Comparison of ENCODE assay signal across 10 mouse cellular contexts in the genomic region with DNA sequence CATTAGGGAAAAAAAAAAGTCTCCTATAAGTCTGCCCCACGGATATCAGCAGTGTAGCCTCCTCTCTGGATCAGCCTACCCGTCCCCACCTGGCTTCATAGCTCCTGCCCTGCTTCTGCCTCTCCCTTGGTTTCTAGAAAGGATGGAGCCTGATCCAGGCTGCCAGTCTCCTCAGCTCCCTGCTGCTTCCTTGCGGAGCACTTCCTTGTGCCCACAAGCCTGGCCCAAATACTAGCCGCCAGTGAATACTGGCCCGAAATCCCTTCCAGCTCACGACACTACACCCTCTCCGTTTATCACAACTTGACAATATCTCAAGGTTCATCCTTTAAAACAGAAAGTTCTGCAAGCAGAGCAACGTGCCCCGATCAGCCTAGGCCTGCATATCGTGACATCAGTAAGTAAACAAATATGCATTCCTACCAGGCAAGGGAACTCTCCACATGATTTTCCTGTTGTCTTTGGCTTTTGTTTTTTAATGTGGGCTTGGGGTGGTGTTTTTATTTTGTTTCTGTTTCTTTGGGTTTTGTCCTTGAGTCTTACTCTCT.
DNase-seq lines count a peak whose midpoint lies in the region; ATAC-seq and TF ChIP-seq lines count a peak whose summit lies in the region.
"Had no signal": no experiment of that assay in that cellular context is flagged by ENCODE, and none has a peak within 500 bp of the region (broad histone marks: within the 10 kb centered on the region; RNA-seq: fewer than 3 reads in every experiment).

No protein-coding gene starts in this region.

- TF ChIP-seq CTCF in heart, postnatal 0 days (IDR thresholded peaks at IDR 0.05; ENCODE audit: low read depth), result no peak

- no peaks in the 10 kb centered on the region for H3K27me3 ChIP-seq in heart, embryonic 14.5 days (ENCODE audit: control insufficient read depth, insufficient read depth, low read length)
- H3K27me3 ChIP-seq in heart, postnatal 0 days (ENCODE audit: control insufficient read depth, insufficient read depth, low read length), result no peaks in the 10 kb centered on the region

- no peak for TF ChIP-seq EP300 in heart, postnatal 0 days (IDR thresholded peaks at IDR 0.05; ENCODE audit: low read depth)

- H3K36me3 ChIP-seq in heart, embryonic 14.5 days (ENCODE audit: control insufficient read depth, insufficient read depth, low read length), result no peaks in the 10 kb centered on the region
- no peaks in the 10 kb centered on the region for H3K36me3 ChIP-seq in heart, postnatal 0 days (replicated peaks; ENCODE audit: control insufficient read depth, insufficient read depth, low read length)

- peaks cover 12 to 15% of the 10 kb centered on the region in 2 experiments for H3K4me1 ChIP-seq in heart, embryonic 14.5 days (ENCODE audit: control insufficient read depth in 2 of 2, insufficient read depth in 2 of 2, low read length in 2 of 2)
- peaks cover 18% of the 10 kb centered on the region for H3K4me1 ChIP-seq in heart, postnatal 0 days (ENCODE audit: control insufficient read depth, insufficient read depth)

- peaks cover 9% of the 10 kb centered on the region; the same call in 1 of the 2 replicates for H3K9me3 ChIP-seq in heart, embryonic 14.5 days (ENCODE audit: control insufficient read depth, low read length)
- H3K9me3 ChIP-seq in heart, postnatal 0 days (replicated peaks; ENCODE audit: control insufficient read depth, low read length), result peaks cover 7% of the 10 kb centered on the region

- H3K27ac ChIP-seq in heart, embryonic 14.5 days (replicated peaks in 1 of 2; ENCODE audit: control insufficient read depth in 1 of 2, insufficient read depth in 1 of 2, low read depth in 2 of 2, low read length in 2 of 2), result peak overlapping the region; percentile 73 to 79
- H3K27ac ChIP-seq in heart, postnatal 0 days (ENCODE audit: low read depth), result peak overlapping the region; percentile 77

- no peak overlapping the region for H3K4me3 ChIP-seq in heart, embryonic 14.5 days (ENCODE audit: control insufficient read depth in 1 of 2, insufficient read depth in 1 of 2, low read depth in 1 of 2, low read length in 2 of 2)
- H3K4me3 ChIP-seq in heart, postnatal 0 days (ENCODE audit: low read depth, low read length), result no peak overlapping the region
- H3K4me3 ChIP-seq: erythroblast, embryonic 14.5 days; myocyte had no signal

- no peak overlapping the region for H3K4me2 ChIP-seq in heart, embryonic 14.5 days (ENCODE audit: low read length)
- H3K4me2 ChIP-seq in heart, postnatal 0 days (ENCODE audit: low read depth, low read length), result no peak overlapping the region
- H3K4me2 ChIP-seq: lung, embryonic 14.5 days had no signal

- ATAC-seq in heart, embryonic 14.5 days (ENCODE audit: insufficient number of reproducible peaks, insufficient read depth, low FRiP score, low read depth), result no peak
- ATAC-seq in heart, postnatal 0 days (ENCODE audit: insufficient read depth, low read depth), result no peak

- H3K9ac ChIP-seq in heart, embryonic 14.5 days (ENCODE audit: low read length), result no peak overlapping the region
- H3K9ac ChIP-seq in heart, postnatal 0 days (replicated peaks; ENCODE audit: low read depth, low read length), result no peak overlapping the region
- H3K9ac ChIP-seq: lung, embryonic 14.5 days had no signal

- 77% methylated on average over 10 of the region's 10 CpGs for WGBS in heart, embryonic 14.5 days
- WGBS in heart, postnatal 0 days, result 77% methylated on average over 10 of the region's 10 CpGs

- DNase-seq in heart, adult 9 months (ENCODE audit: low spot score in 2 of 2), result no peak
- peak; percentile 34 to 48 for DNase-seq in urinary bladder, postnatal 36 days (ENCODE audit: low spot score in 2 of 2)
- DNase-seq in urinary bladder, adult 2 months (ENCODE audit: low spot score), result no peak
- no peak for DNase-seq in heart, postnatal 0 days (ENCODE audit: low spot score)
- no peak for DNase-seq in right cerebral cortex, adult 2 months (ENCODE audit: low spot score in 2 of 2)
- DNase-seq in retina, embryonic 14.5 days (ENCODE audit: low spot score), result no peak
- DNase-seq: lung, embryonic 14.5 days had no signal

Comparison
In these comparisons a context has a peak if more than half of its experiments do, and no peak if none do; other contexts are left out.
1. DNase-seq: peak in urinary bladder, postnatal 36 days (2 of 2); none in heart, adult 9 months (0 of 2), urinary bladder, adult 2 months (single experiment), heart, postnatal 0 days (single experiment), right cerebral cortex, adult 2 months (0 of 2) and retina, embryonic 14.5 days (single experiment).